Mouse (Mus musculus): ENCODE measurements around the gene Zdhhc14. TPM values are rescaled to one million over a fixed set of nuclear protein-coding genes. Genes with fewer than 3 reads are reported as not detected.

The Zdhhc14 gene
- polyA plus RNA-seq, 1 experiment from 2014 or later, result 0.93 TPM

- Histone ChIP-seq H3K27ac (no peak overlapping the region), H3K4me3 (no peak overlapping the region), H3K36me3 (replicated peaks) (no peaks in the 10 kb centered on the region), H3K27me3 (ENCODE audit: poor library complexity, severe bottlenecking) (no peaks in the 10 kb centered on the region), H3K9me3 (no peaks in the 10 kb centered on the region), H3K4me1 (no peaks in the 10 kb centered on the region)
- no peak for DNase-seq (ENCODE audit: extremely low spot score, low spot score)
- WGBS, result 93% methylated on average over 9 of the region's 9 CpGs
Measured at GRCm38 (mm10) chr17:5510564-5510963, 18.2 kb downstream of the Zdhhc14 start.

- Histone ChIP-seq H3K4me1 (no peaks in the 10 kb centered on the region), H3K27ac (no peak overlapping the region), H3K36me3 (replicated peaks) (no peaks in the 10 kb centered on the region), H3K27me3 (ENCODE audit: poor library complexity, severe bottlenecking) (no peaks in the 10 kb centered on the region), H3K9me3 (no peaks in the 10 kb centered on the region), H3K4me3 (no peak overlapping the region)
- no peak for DNase-seq (ENCODE audit: extremely low spot score, low spot score)
- WGBS, result 87% methylated on average over 6 of the region's 6 CpGs
Measured at GRCm38 (mm10) chr17:5511724-5512123, 19.4 kb downstream of the Zdhhc14 start.

GRCm38 (mm10) chr17:5519466-5519865 lies 27.1 kb downstream of the Zdhhc14 start:
- WGBS, result 90% methylated on average over 10 of the region's 10 CpGs
- Histone ChIP-seq H3K36me3 (replicated peaks) (no peaks in the 10 kb centered on the region), H3K27me3 (ENCODE audit: poor library complexity, severe bottlenecking) (no peaks in the 10 kb centered on the region), H3K9me3 (peaks cover 6% of the 10 kb centered on the region), H3K4me1 (no peaks in the 10 kb centered on the region), H3K27ac (no peak overlapping the region), H3K4me3 (no peak overlapping the region)
- no peak for DNase-seq (ENCODE audit: extremely low spot score, low spot score)

- 90% methylated on average over 13 of the region's 13 CpGs for WGBS
- H3K4me1 ChIP-seq, result no peaks in the 10 kb centered on the region
- H3K27ac ChIP-seq, result no peak overlapping the region
- H3K9me3 ChIP-seq, result peaks cover 6% of the 10 kb centered on the region
- H3K36me3 ChIP-seq (replicated peaks), result no peaks in the 10 kb centered on the region
- no peak for DNase-seq (ENCODE audit: extremely low spot score, low spot score)
- no peaks in the 10 kb centered on the region for H3K27me3 ChIP-seq (ENCODE audit: poor library complexity, severe bottlenecking)
- no peak overlapping the region for H3K4me3 ChIP-seq
Measured at GRCm38 (mm10) chr17:5519910-5520592, 27.7 kb downstream of the Zdhhc14 start.

- 85% methylated on average over 1 of the region's 1 CpGs for WGBS
- DNase-seq (ENCODE audit: extremely low spot score, low spot score), result no peak
Measured at GRCm38 (mm10) chr17:5521532-5521931, 29.2 kb downstream of the Zdhhc14 start.

GRCm38 (mm10) chr17:5529552-5529951 lies 37.2 kb downstream of the Zdhhc14 start:
- no peaks in the 10 kb centered on the region for H3K27me3 ChIP-seq (ENCODE audit: poor library complexity, severe bottlenecking)
- no peak overlapping the region for H3K4me3 ChIP-seq
- H3K36me3 ChIP-seq (replicated peaks), result no peaks in the 10 kb centered on the region
- DNase-seq (ENCODE audit: extremely low spot score, low spot score), result no peak
- 89% methylated on average over 6 of the region's 6 CpGs for WGBS
- no peaks in the 10 kb centered on the region for H3K9me3 ChIP-seq
- no peaks in the 10 kb centered on the region for H3K4me1 ChIP-seq
- no peak overlapping the region for H3K27ac ChIP-seq

More at GRCm38 (mm10) chr17:5521532-5521931, 29.2 kb downstream of the Zdhhc14 start:
- H3K4me1 ChIP-seq, result no peaks in the 10 kb centered on the region
- H3K27me3 ChIP-seq (ENCODE audit: poor library complexity, severe bottlenecking), result no peaks in the 10 kb centered on the region
- peaks cover 6% of the 10 kb centered on the region for H3K9me3 ChIP-seq
- no peaks in the 10 kb centered on the region for H3K36me3 ChIP-seq (replicated peaks)
- H3K4me3 ChIP-seq, result no peak overlapping the region
- H3K27ac ChIP-seq, result no peak overlapping the region

- Histone ChIP-seq H3K4me1 (peaks cover 10% of the 10 kb centered on the region), H3K4me3 (no peak overlapping the region), H3K27me3 (ENCODE audit: poor library complexity, severe bottlenecking) (no peaks in the 10 kb centered on the region), H3K36me3 (replicated peaks) (no peaks in the 10 kb centered on the region), H3K9me3 (no peaks in the 10 kb centered on the region), H3K27ac (no peak overlapping the region)
- WGBS, result 47% methylated on average over 5 of the region's 5 CpGs
- no peak for DNase-seq (ENCODE audit: extremely low spot score, low spot score)
Measured at GRCm38 (mm10) chr17:5532816-5533215, 40.5 kb downstream of the Zdhhc14 start.

- Histone ChIP-seq H3K36me3 (replicated peaks) (no peaks in the 10 kb centered on the region), H3K4me3 (no peak overlapping the region), H3K27ac (no peak overlapping the region), H3K9me3 (no peaks in the 10 kb centered on the region), H3K27me3 (ENCODE audit: poor library complexity, severe bottlenecking) (no peaks in the 10 kb centered on the region), H3K4me1 (peaks cover 10% of the 10 kb centered on the region)
- WGBS, result 51% methylated on average over 4 of the region's 4 CpGs
- peak; percentile 22 for DNase-seq (ENCODE audit: extremely low spot score, low spot score)
Measured at GRCm38 (mm10) chr17:5535357-5535756, 43.0 kb downstream of the Zdhhc14 start.

GRCm38 (mm10) chr17:5536259-5537094 lies 44.1 kb downstream of the Zdhhc14 start:
- Histone ChIP-seq H3K4me3 (no peak overlapping the region), H3K27ac (0 out of 2 replicates have a peak overlapping the region, but pooled peaks have one; percentile 30), H3K4me1 (peaks cover 10% of the 10 kb centered on the region), H3K36me3 (replicated peaks) (no peaks in the 10 kb centered on the region), H3K27me3 (ENCODE audit: poor library complexity, severe bottlenecking) (no peaks in the 10 kb centered on the region), H3K9me3 (no peaks in the 10 kb centered on the region)
- 79% methylated on average over 10 of the region's 12 CpGs for WGBS
- no peak for DNase-seq (ENCODE audit: extremely low spot score, low spot score)

- no peak for DNase-seq (ENCODE audit: extremely low spot score, low spot score)
- Histone ChIP-seq H3K27ac (0 out of 2 replicates have a peak overlapping the region, but pooled peaks have one; percentile 30), H3K9me3 (no peaks in the 10 kb centered on the region), H3K27me3 (ENCODE audit: poor library complexity, severe bottlenecking) (no peaks in the 10 kb centered on the region), H3K36me3 (replicated peaks) (no peaks in the 10 kb centered on the region), H3K4me1 (peaks cover 10% of the 10 kb centered on the region), H3K4me3 (no peak overlapping the region)
- 80% methylated on average over 11 of the region's 11 CpGs for WGBS
Measured at GRCm38 (mm10) chr17:5537095-5537575, 44.8 kb downstream of the Zdhhc14 start.

GRCm38 (mm10) chr17:5542177-5542576 lies 49.8 kb downstream of the Zdhhc14 start:
- no peaks in the 10 kb centered on the region; the same call in 1 of the 2 replicates for H3K9me3 ChIP-seq
- H3K36me3 ChIP-seq (replicated peaks), result no peaks in the 10 kb centered on the region
- WGBS, result 90% methylated on average over 2 of the region's 2 CpGs
- DNase-seq (ENCODE audit: extremely low spot score, low spot score), result no peak
- no peak overlapping the region for H3K4me3 ChIP-seq
- H3K27ac ChIP-seq, result no peak overlapping the region
- peaks cover 4% of the 10 kb centered on the region for H3K4me1 ChIP-seq
- H3K27me3 ChIP-seq (ENCODE audit: poor library complexity, severe bottlenecking), result no peaks in the 10 kb centered on the region

GRCm38 (mm10) chr17:5544065-5544464 lies 51.7 kb downstream of the Zdhhc14 start:
- 84% methylated on average over 5 of the region's 5 CpGs for WGBS
- Histone ChIP-seq H3K4me1 (no peaks in the 10 kb centered on the region), H3K27ac (no peak overlapping the region), H3K9me3 (no peaks in the 10 kb centered on the region; the same call in 1 of the 2 replicates), H3K4me3 (no peak overlapping the region), H3K36me3 (replicated peaks) (no peaks in the 10 kb centered on the region), H3K27me3 (ENCODE audit: poor library complexity, severe bottlenecking) (no peaks in the 10 kb centered on the region)
- no peak for DNase-seq (ENCODE audit: extremely low spot score, low spot score)

- Histone ChIP-seq H3K9me3 (no peaks in the 10 kb centered on the region; the same call in 1 of the 2 replicates), H3K27me3 (ENCODE audit: poor library complexity, severe bottlenecking) (no peaks in the 10 kb centered on the region), H3K4me1 (no peaks in the 10 kb centered on the region), H3K4me3 (no peak overlapping the region), H3K36me3 (replicated peaks) (no peaks in the 10 kb centered on the region), H3K27ac (no peak overlapping the region)
- WGBS, result 93% methylated on average over 2 of the region's 2 CpGs
- no peak for DNase-seq (ENCODE audit: extremely low spot score, low spot score)
Measured at GRCm38 (mm10) chr17:5545065-5545464, 52.7 kb downstream of the Zdhhc14 start.
